Mouse (Mus musculus) stomach, embryonic 16.5 days (tissue): ENCODE results near the gene Fnip2. TPM values are rescaled to one million over a fixed set of nuclear protein-coding genes. Genes with fewer than 3 reads are reported as not detected.

ENCODE experiments used
- ATAC-seq: fragments of 200-750 bp; cut with Nextera tagmentation; 2 replicates; pipeline ENCODE4 v1.8.0; 2017; ENCODE audit warnings: moderate number of reproducible peaks, moderate TSS enrichment; ENCODE audit not compliant: insufficient read depth, low FRiP score
- H3K27ac ChIP-seq: fragments of 300-500 bp; sonication (generic); 2 replicates; pipeline ENCODE4 v1.5.1; 2014; ENCODE audit warnings: low read length
- H3K27me3 ChIP-seq: fragments of 300-500 bp; sonication (generic); 2 replicates; pipeline ENCODE4 v1.6.1; 2014; ENCODE audit warnings: low read length, control low read depth, mixed read lengths; ENCODE audit not compliant: control insufficient read depth, insufficient read depth
- H3K36me3 ChIP-seq: fragments of 300-500 bp; sonication (generic); 2 replicates; pipeline ENCODE4 v1.6.1; 2014; ENCODE audit warnings: low read length; ENCODE audit not compliant: control insufficient read depth, insufficient read depth
- H3K4me1 ChIP-seq: fragments of 300-500 bp; sonication (generic); 2 replicates; pipeline ENCODE4 v1.6.1; 2014; ENCODE audit warnings: low read length, control low read depth, mixed read lengths; ENCODE audit not compliant: control insufficient read depth, insufficient read depth
- H3K4me2 ChIP-seq: fragments of 300-500 bp; sonication (generic); 2 replicates; pipeline ENCODE4 v1.6.1; 2014; ENCODE audit warnings: low read depth, low read length, mixed read lengths
- H3K4me3 ChIP-seq: fragments of 300-500 bp; sonication (generic); replicated peaks from 2 replicates; pipeline ENCODE4 v1.5.1; 2014; ENCODE audit warnings: mild to moderate bottlenecking, low read length
- H3K9ac ChIP-seq: fragments of 300-500 bp; sonication (generic); 2 replicates; pipeline ENCODE4 v1.6.1; 2014; ENCODE audit warnings: low read length
- H3K9me3 ChIP-seq: fragments of 300-500 bp; sonication (generic); replicated peaks from 2 replicates; pipeline ENCODE4 v1.6.1; 2016; ENCODE audit warnings: low read length, control low read depth; ENCODE audit not compliant: control insufficient read depth
- WGBS: fragments of 180-500 bp; shearing (Covaris S2); extraction: QIAGEN DNeasy Blood & Tissue Kit; methylation state at CpG from one replicate; pipeline ENCODE4 v1.1.7; 2014; 5-methylcytosine and 5-hydroxymethylcytosine counted together
- polyA plus RNA-seq: library from polyadenylated mRNA; unstranded; fragments of >200 nt; fragmentation: Nextera tagmentation; extraction: Ambion mirVana; gene quantifications from 2 replicates; pipeline ENCODE4 v1.2.1, GENCODE M21; 2015

The Fnip2 gene
- polyA plus RNA-seq, 1 experiment from 2014 or later: 3.8 TPM

DNA sequence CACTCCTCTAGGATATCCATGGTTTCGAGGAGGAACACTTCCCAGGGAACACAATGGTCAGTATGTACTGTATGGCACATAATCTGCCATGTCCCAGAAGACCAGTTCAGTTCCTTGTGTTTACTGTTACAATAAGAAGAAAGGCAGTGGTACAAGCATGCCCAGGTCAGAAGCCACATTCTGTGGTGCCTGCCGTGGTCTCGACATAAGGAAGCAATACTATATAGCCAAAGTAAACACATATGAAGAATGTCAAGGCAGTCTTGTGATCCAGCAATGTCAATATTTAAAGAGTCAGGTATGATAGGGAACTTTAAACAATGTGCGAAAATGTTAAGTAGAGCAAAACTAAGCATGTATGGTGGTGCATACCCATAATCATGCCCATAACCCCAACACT, 44.2 kb downstream of the Fnip2 start:
- peak overlapping the region; percentile 9 for H3K27ac ChIP-seq
- H3K4me2 ChIP-seq: peak overlapping the region; percentile 10; the same call in 1 of the 2 replicates
- H3K4me3 ChIP-seq: no peak overlapping the region
- peak; percentile 67; the same call in 1 of the 2 replicates for ATAC-seq
- no peaks in the 10 kb centered on the region for H3K36me3 ChIP-seq
- WGBS: 41% methylated on average over 4 of the region's 4 CpGs
- no peaks in the 10 kb centered on the region for H3K9me3 ChIP-seq
- peaks cover 36% of the 10 kb centered on the region for H3K4me1 ChIP-seq
- H3K27me3 ChIP-seq: no peaks in the 10 kb centered on the region
- H3K9ac ChIP-seq: no peak overlapping the region

DNA sequence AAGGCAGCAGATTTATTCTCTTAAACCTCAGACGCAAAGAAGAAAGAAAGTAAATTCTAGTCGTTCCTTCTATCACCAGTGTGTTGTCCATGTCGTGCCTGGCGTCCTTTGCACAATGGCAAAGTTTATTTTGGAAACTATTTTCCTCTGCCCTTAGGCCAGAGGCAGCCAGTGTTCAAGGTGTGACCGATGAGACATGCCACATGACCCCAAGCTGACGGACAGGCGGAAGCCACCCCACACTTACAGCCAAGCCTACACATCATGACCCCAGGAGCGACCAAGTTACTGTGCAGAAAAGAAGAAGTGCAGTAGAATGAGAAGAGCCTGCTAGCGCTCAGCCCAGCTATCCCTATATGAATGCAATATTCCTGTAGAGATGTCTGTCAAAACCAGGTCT, 47.7 kb downstream of the Fnip2 start:
- 63% methylated on average over 9 of the region's 9 CpGs for WGBS
- H3K9me3 ChIP-seq: no peaks in the 10 kb centered on the region
- H3K4me2 ChIP-seq: no peak overlapping the region
- H3K4me3 ChIP-seq: no peak overlapping the region
- no peak overlapping the region for H3K27ac ChIP-seq
- no peak for ATAC-seq
- H3K9ac ChIP-seq: no peak overlapping the region; the same call in 1 of the 2 replicates
- no peaks in the 10 kb centered on the region for H3K36me3 ChIP-seq
- H3K4me1 ChIP-seq: peaks cover 25% of the 10 kb centered on the region
- H3K27me3 ChIP-seq: no peaks in the 10 kb centered on the region

DNA sequence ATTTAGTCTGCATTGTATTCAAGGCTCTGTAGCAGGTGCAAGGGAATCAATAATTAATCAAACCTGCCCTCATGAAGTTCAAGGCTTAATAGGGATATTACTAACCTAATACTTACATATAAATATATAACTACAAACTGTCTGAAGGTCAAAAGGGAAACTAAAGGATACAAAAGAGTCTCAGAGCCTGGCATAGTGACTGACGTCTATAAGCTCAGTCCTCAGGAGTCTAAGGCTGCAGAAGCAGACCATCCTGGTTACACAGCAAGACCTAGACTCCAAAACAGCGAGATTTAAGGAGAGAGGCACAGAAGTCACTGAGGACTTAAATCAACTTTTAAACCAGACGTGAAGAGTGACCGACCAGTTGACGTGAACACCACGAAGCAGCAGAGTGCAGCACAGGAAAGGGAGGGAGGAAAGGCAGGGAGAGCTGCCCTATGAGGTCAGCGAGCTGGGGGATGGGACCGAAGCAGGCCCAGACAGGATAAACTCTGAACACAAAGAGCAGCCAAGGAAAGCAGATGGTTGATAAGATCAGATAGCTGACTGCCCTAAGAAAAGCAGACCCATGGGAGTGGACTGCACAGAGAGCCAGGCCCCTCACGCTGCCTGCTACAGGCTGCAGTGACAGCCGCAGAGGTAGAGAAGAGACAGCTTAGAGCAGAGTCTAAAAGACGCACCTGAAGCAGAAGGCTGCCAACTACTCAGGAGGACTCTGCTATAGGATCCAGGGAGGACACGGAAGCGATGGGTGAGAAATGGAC, 48.7 kb downstream of the Fnip2 start:
- H3K9ac ChIP-seq: peak overlapping the region; percentile 30; the same call in 1 of the 2 replicates
- no peaks in the 10 kb centered on the region for H3K27me3 ChIP-seq

DNA sequence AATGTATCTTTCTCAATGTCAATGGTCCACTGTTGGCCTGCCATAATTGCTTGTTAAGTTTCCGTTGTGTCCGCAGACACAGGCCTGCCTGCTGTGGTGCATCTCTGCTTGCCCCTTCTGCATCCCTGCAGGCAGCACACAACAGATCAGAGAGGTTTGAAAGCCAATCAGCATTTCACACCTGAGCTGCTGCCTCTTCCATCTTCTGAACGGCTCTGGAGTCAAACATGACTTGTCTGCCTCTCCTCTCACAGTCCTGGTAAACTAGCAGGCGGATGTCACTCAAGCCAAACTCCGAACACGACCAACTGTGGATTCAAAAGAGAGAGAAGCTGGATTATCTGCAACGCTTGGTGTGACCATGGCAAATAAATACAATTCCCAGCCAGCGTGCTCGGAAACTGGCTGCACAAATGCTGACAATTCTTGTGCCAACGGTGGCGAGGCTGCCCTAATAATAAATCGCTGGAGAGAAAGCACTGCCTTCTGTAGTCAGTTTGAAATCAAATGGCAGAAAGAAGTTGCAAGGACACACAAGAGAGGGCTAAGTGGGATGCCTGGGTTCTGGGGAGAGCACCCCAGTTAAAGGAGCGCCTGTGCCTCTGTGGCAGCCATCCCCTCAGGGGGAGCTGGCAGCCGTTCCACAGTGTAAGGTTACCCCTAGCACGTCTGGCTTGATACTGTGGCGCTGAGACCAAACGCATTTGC, 49.6 kb downstream of the Fnip2 start:
- H3K27ac ChIP-seq: no peak overlapping the region
- no peaks in the 10 kb centered on the region for H3K9me3 ChIP-seq
- peaks cover 19% of the 10 kb centered on the region for H3K4me1 ChIP-seq
- no peaks in the 10 kb centered on the region for H3K36me3 ChIP-seq
- no peak overlapping the region for H3K4me3 ChIP-seq
- H3K9ac ChIP-seq: no peak overlapping the region
- ATAC-seq: no peak
- 69% methylated on average over 17 of the region's 17 CpGs for WGBS
- no peak overlapping the region for H3K4me2 ChIP-seq
- no peaks in the 10 kb centered on the region for H3K27me3 ChIP-seq

More for the DNA sequence above, 48.7 kb downstream of the Fnip2 start:
- H3K36me3 ChIP-seq: no peaks in the 10 kb centered on the region
- H3K27ac ChIP-seq: peak overlapping the region; percentile 55; the same call in 1 of the 2 replicates
- H3K4me3 ChIP-seq: no peak overlapping the region
- 0 out of 2 replicates have a peak overlapping the region, but pooled peaks have one; percentile 5 for H3K4me2 ChIP-seq
- peaks cover 24% of the 10 kb centered on the region for H3K4me1 ChIP-seq
- 21% methylated on average over 13 of the region's 13 CpGs for WGBS
- H3K9me3 ChIP-seq: no peaks in the 10 kb centered on the region
- peak; percentile 59 for ATAC-seq

DNA sequence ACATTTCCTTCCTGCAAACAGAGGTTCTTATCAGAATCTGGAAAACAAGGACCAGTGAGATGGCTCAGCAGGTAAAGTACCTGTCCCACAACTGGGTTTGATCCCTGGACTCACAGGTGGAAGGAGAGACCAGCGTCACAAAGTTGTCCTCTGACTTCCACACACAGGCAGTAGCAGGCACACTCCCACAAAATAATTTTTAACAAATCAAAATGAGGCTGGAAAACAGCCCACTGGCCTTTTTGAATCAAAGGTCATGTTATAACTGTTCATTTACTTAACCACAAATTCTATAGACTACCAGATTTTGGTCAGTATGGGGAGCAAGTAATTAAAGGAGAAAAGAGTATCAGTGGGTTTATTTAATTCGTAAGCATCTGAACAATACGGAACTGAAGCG, 50.6 kb downstream of the Fnip2 start:
- H3K27ac ChIP-seq: no peak overlapping the region
- peaks cover 19% of the 10 kb centered on the region for H3K4me1 ChIP-seq
- no peaks in the 10 kb centered on the region for H3K36me3 ChIP-seq
- H3K9ac ChIP-seq: no peak overlapping the region
- no peaks in the 10 kb centered on the region for H3K27me3 ChIP-seq
- no peaks in the 10 kb centered on the region for H3K9me3 ChIP-seq
- no peak for ATAC-seq
- 86% methylated on average over 4 of the region's 4 CpGs for WGBS
- H3K4me2 ChIP-seq: no peak overlapping the region
- H3K4me3 ChIP-seq: no peak overlapping the region

DNA sequence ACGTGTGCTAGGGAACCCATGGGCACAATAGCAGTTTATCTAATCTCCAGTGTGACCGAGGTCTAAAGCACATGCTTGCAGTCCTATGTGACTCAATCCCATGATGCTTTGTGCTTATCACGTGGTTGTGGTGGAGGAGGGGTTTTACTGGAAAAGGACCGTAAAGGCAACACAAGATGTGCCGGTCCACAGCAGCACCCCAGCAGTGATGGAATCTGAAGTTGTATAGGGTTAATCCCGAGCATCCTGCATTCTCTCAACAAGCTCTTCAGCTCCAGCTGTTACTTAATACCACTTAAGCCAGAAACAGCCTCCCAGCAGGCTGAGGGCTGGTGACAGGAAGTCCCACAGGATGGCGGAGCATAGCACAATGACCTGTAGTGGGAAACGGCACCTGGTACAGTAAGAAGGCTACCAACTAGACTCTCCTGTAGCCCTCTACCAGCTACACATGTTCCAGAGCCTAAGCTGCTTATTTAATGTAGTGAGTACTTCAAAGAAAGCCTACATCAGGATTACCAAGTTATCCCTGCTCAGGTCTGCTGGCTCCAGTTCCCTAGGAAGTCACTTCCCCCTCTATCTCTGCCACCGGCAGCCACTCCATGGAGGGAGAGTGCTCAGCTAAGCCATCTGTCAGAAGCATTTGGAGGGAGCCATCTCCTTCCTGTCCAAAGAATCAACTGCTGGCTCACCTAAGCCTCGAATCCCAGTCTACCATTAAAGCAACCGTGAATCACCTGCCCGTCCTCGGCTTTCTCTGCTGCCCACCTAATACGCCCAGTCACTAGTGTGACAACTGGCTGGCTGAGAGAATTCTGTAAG, 51.3 kb downstream of the Fnip2 start:
- WGBS: 54% methylated on average over 14 of the region's 14 CpGs
- Histone ChIP-seq H3K4me2 (no peak overlapping the region), H3K9ac (no peak overlapping the region), H3K27ac (no peak overlapping the region), H3K36me3 (no peaks in the 10 kb centered on the region), H3K9me3 (no peaks in the 10 kb centered on the region), H3K4me3 (no peak overlapping the region), H3K4me1 (peaks cover 19% of the 10 kb centered on the region), H3K27me3 (no peaks in the 10 kb centered on the region)
- ATAC-seq: peak; percentile 34; the same call in 1 of the 2 replicates

DNA sequence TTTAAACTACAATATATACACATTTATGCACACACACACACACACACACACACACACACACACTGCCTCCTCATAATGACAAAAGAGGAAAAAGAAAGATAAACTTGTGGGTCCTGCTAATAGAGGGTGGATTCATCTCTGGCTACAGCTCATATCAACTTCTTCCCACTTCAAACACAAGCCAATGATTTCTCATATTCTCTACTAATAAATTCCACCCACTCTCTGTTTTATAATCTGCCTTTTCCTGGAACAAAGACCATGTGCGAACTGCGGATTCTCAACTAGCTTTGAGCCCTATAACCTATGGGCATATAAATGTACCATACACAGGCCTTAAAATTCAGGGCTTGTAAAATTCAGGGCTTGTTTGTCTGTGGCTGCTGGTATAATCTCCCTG, 53.3 kb downstream of the Fnip2 start:
- Histone ChIP-seq H3K36me3 (no peaks in the 10 kb centered on the region), H3K27me3 (no peaks in the 10 kb centered on the region), H3K4me1 (peaks cover 11% of the 10 kb centered on the region), H3K4me3 (no peak overlapping the region), H3K9ac (no peak overlapping the region), H3K27ac (no peak overlapping the region), H3K4me2 (no peak overlapping the region), H3K9me3 (no peaks in the 10 kb centered on the region)
- no peak for ATAC-seq
- 91% methylated on average over 2 of the region's 2 CpGs for WGBS

DNA sequence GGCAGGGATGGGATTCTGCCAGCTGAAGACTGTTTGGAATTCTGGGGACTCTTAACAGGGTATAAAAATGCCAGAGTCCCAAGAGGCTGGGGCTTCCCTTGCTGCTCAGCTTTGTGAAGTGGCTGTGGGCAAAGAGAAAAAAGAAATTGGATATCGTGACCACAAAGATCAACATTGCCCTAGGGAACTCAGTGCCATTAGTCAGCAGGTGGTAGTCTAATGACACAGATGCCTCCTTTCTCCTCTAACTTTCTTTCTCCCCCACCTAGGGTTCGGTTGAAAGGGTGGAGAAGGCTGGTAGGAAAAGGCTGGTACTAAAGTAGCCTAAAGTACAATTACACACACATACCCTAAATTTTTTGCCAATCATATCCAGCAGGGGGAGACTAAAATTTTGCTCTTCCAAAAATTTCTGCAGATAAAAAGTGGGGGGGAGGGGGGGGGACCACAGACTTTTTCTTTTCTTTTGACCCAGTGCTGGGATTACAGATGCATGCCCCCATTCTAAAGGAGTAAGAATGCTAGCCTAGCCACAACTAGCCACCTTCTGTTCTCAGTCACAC, 66.3 kb downstream of the Fnip2 start:
- no peak overlapping the region for H3K4me2 ChIP-seq
- H3K27me3 ChIP-seq: no peaks in the 10 kb centered on the region
- H3K4me1 ChIP-seq: no peaks in the 10 kb centered on the region
- no peaks in the 10 kb centered on the region for H3K36me3 ChIP-seq
- ATAC-seq: no peak
- H3K4me3 ChIP-seq: no peak overlapping the region
- WGBS: 84% methylated on average over 2 of the region's 2 CpGs
- no peak overlapping the region for H3K27ac ChIP-seq
- no peak overlapping the region for H3K9ac ChIP-seq
- no peaks in the 10 kb centered on the region for H3K9me3 ChIP-seq
